Mouse (Mus musculus) cerebellum, adult 8-10 months (tissue): ENCODE data around the gene Ms4a7.
"Not testable (repeated sequence)": the region's sequence is repeated elsewhere in the genome, so short reads cannot be mapped to it uniquely, and the experiment has no call there.

Source experiments
- DNase-seq: peaks from one replicate; pipeline ENCODE4 v3.0.0; 2022

Ms4a7 gene

GRCm38 (mm10) chr19:11335932-11336331 lies at the start of gene Ms4a7:
Ms4a7 (minus strand) TSS chr19:11336146.
- DNase-seq = no peak

- DNase-seq = no peak
Measured at GRCm38 (mm10) chr19:11376399-11376798, 40.5 kb upstream of the Ms4a7 start.

- DNase-seq = no peak
Measured at GRCm38 (mm10) chr19:11375273-11375672, 39.3 kb upstream of the Ms4a7 start, which contains the start of gene Ms4a4a. Ms4a4a (plus strand) TSS chr19:11375523.

GRCm38 (mm10) chr19:11371181-11371580 lies 35.2 kb upstream of the Ms4a7 start:
- no peak for DNase-seq

- DNase-seq = no peak
Measured at GRCm38 (mm10) chr19:11368310-11368709, 32.4 kb upstream of the Ms4a7 start.

- no peak for DNase-seq
Measured at GRCm38 (mm10) chr19:11362002-11362401, 26.1 kb upstream of the Ms4a7 start.

- no peak for DNase-seq
Measured at GRCm38 (mm10) chr19:11360106-11360505, 24.2 kb upstream of the Ms4a7 start.

- no peak for DNase-seq
Measured at GRCm38 (mm10) chr19:11355730-11356129, 19.8 kb upstream of the Ms4a7 start.

GRCm38 (mm10) chr19:11351878-11352277 lies 15.9 kb upstream of the Ms4a7 start:
- DNase-seq = no peak

- no peak for DNase-seq
Measured at GRCm38 (mm10) chr19:11349698-11350481, 13.9 kb upstream of the Ms4a7 start.

GRCm38 (mm10) chr19:11343992-11344391 lies 8.0 kb upstream of the Ms4a7 start:
- DNase-seq = no peak

GRCm38 (mm10) chr19:11343147-11343546 lies 7.2 kb upstream of the Ms4a7 start:
- no peak for DNase-seq

GRCm38 (mm10) chr19:11321123-11321522 lies 14.8 kb downstream of the Ms4a7 start:
- no peak for DNase-seq

GRCm38 (mm10) chr19:11316786-11317185 lies 19.2 kb downstream of the Ms4a7 start:
- no peak for DNase-seq

- no peak for DNase-seq
Measured at GRCm38 (mm10) chr19:11314354-11314753, 21.6 kb downstream of the Ms4a7 start, which contains the start of gene Ms4a14. Ms4a14 (minus strand) TSS chr19:11314454.

- no peak for DNase-seq
Measured at GRCm38 (mm10) chr19:11308888-11309287, 27.1 kb downstream of the Ms4a7 start.

- DNase-seq = not testable (repeated sequence)
Measured at GRCm38 (mm10) chr19:11299529-11299928, 36.4 kb downstream of the Ms4a7 start.

GRCm38 (mm10) chr19:11298939-11299338 lies 37.0 kb downstream of the Ms4a7 start:
- DNase-seq = no peak

- DNase-seq = not testable (repeated sequence)
Measured at GRCm38 (mm10) chr19:11293616-11294015, 42.3 kb downstream of the Ms4a7 start.

GRCm38 (mm10) chr19:11292990-11293389 lies 43.0 kb downstream of the Ms4a7 start:
- DNase-seq = no peak

GRCm38 (mm10) chr19:11283773-11284172 lies 52.2 kb downstream of the Ms4a7 start, which contains the start of gene Ms4a5:
Ms4a5 (minus strand) TSS chr19:11283873.
- no peak for DNase-seq

GRCm38 (mm10) chr19:11280223-11280622 lies 55.7 kb downstream of the Ms4a7 start:
- no peak for DNase-seq

- DNase-seq = no peak
Measured at GRCm38 (mm10) chr19:11276431-11276830, 59.5 kb downstream of the Ms4a7 start.
